Mouse (Mus musculus) embryonic facial prominence, embryonic 15.5 days (tissue): ENCODE results near the gene Necap1. TPM values are rescaled to one million over a fixed set of nuclear protein-coding genes. Genes with fewer than 3 reads are reported as not detected.

Experiments used
- ATAC-seq: fragments of 200-750 bp; cut with Nextera tagmentation; 2 replicates; pipeline ENCODE4 v1.8.0; 2017; ENCODE audit warnings: low read depth, moderate TSS enrichment; ENCODE audit not compliant: insufficient number of reproducible peaks, low FRiP score, low TSS enrichment
- H3K27ac ChIP-seq: fragments of 300-500 bp; sonication (generic); replicated peaks from 2 replicates; pipeline ENCODE4 v1.5.1; 2015; ENCODE audit warnings: mild to moderate bottlenecking, inconsistent platforms
- H3K27me3 ChIP-seq: fragments of 300-500 bp; sonication (generic); 2 replicates; pipeline ENCODE4 v1.6.1; 2015; ENCODE audit warnings: inconsistent platforms
- H3K36me3 ChIP-seq: fragments of 300-500 bp; sonication (generic); 2 replicates; pipeline ENCODE4 v1.6.1; 2015; ENCODE audit warnings: mild to moderate bottlenecking, inconsistent platforms
- H3K4me1 ChIP-seq: fragments of 300-500 bp; sonication (generic); 2 replicates; pipeline ENCODE4 v1.6.1; 2015; ENCODE audit warnings: inconsistent platforms
- H3K4me2 ChIP-seq: fragments of 300-500 bp; sonication (generic); replicated peaks from 2 replicates; pipeline ENCODE4 v1.6.1; 2015; ENCODE audit warnings: mild to moderate bottlenecking, inconsistent platforms
- H3K4me3 ChIP-seq: fragments of 300-500 bp; sonication (generic); replicated peaks from 2 replicates; pipeline ENCODE4 v1.5.1; 2015; ENCODE audit warnings: mild to moderate bottlenecking, inconsistent platforms
- H3K9ac ChIP-seq: fragments of 300-500 bp; sonication (generic); 2 replicates; pipeline ENCODE4 v1.6.1; 2015; ENCODE audit warnings: inconsistent platforms
- H3K9me3 ChIP-seq: fragments of 300-500 bp; sonication (generic); replicated peaks from 2 replicates; pipeline ENCODE4 v1.6.1; 2016; ENCODE audit warnings: inconsistent platforms
- whole genome bisulfite sequencing: fragments of 180-500 bp; shearing (Covaris S2); methylation state at CpG from one replicate; pipeline ENCODE4 v1.1.7; 2015; 5-methylcytosine and 5-hydroxymethylcytosine counted together
- polyA plus RNA-seq: library from polyadenylated mRNA; unstranded; fragments of >200 nt; fragmentation: Nextera tagmentation; extraction: Ambion mirVana; gene quantifications from 2 replicates; pipeline ENCODE4 v1.2.1, GENCODE M21; 2015

The Necap1 gene
- 54.5 and 57.0 TPM in 2 replicates for polyA plus RNA-seq

DNA sequence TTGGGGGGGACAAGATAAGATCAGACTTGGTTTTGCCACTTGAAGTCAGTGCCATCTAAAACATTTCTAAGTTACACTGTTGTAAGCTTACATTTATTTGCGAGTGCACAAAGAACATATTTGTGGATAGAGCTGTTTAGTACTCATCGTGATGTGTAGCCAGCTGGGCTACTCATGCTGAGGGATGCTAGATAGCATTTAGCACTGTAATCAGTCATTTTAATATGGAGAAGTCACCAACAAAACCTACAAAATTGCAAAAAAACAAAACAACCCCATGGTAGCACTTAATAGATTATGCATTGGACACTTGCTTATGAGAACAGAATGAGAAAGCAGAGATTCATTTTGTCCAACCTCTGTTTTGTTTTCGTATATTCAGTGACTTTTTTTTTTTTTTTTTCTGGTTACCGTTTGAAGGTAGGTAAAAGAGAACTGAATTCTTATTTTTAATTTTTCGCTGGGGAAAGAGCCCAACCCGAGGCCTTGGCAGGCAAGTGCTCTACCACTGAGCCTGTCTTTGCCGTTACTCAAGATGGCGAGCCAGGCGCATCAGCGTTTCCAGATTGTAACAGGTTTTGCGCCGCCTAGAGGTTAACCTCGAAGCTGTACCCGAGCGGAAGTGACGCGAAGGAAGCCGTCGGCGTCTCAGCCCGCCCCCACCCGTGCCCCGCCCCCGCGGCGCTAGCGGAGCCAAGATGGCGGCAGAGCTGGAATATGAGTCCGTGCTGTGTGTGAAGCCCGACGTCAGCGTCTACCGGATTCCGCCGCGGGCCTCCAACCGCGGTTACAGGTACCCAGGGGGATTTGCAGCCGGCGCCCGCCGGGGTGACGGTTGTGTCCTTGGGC lies at the start of gene Necap1:
Gene Necap1, plus strand, starts transcription at position 604 of the 849 bp plus-strand sequence.
- Histone ChIP-seq H3K4me3 (peak within 1 kb of the TSS; percentile 91), H3K36me3 (0 out of 2 replicates have a peak, but pooled peaks cover 6% of the 10 kb centered on the region), H3K9ac (peak within 1 kb of the TSS; percentile 89), H3K27ac (peak within 1 kb of the TSS; percentile 91), H3K4me2 (peak within 1 kb of the TSS; percentile 50), H3K27me3 (no peaks in the 10 kb centered on the region), H3K9me3 (no peaks in the 10 kb centered on the region), H3K4me1 (peaks cover 13% of the 10 kb centered on the region)
- peak; percentile 96 for ATAC-seq
- 6% methylated on average over 43 of the region's 43 CpGs for WGBS

DNA sequence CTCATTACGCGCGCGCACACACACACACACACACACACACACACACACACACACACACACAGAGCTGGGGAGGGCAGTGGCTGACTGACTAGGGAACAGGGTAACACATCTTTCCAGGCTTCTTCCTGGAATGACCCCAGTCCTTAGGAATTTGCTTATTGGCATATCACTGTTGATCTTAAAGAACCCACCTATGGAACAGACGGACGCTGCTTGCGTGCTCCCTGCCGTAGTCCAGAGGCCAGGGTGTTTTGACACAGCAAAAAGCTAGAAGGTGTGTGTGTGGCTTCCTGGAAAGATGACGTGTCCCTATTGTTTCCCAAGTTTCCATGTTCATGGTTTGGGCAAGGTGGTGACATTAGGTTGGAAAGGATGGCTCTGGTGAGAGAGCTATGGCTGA lies 49.1 kb upstream of the Necap1 start:
- Histone ChIP-seq H3K4me1 (peaks cover 51% of the 10 kb centered on the region), H3K36me3 (peaks cover 15% of the 10 kb centered on the region), H3K27ac (no peak overlapping the region), H3K27me3 (no peaks in the 10 kb centered on the region), H3K4me2 (no peak overlapping the region; the same call in 1 of the 2 replicates), H3K9me3 (no peaks in the 10 kb centered on the region), H3K9ac (no peak overlapping the region), H3K4me3 (no peak overlapping the region)
- no peak for ATAC-seq
- 83% methylated on average over 9 of the region's 9 CpGs for WGBS

DNA sequence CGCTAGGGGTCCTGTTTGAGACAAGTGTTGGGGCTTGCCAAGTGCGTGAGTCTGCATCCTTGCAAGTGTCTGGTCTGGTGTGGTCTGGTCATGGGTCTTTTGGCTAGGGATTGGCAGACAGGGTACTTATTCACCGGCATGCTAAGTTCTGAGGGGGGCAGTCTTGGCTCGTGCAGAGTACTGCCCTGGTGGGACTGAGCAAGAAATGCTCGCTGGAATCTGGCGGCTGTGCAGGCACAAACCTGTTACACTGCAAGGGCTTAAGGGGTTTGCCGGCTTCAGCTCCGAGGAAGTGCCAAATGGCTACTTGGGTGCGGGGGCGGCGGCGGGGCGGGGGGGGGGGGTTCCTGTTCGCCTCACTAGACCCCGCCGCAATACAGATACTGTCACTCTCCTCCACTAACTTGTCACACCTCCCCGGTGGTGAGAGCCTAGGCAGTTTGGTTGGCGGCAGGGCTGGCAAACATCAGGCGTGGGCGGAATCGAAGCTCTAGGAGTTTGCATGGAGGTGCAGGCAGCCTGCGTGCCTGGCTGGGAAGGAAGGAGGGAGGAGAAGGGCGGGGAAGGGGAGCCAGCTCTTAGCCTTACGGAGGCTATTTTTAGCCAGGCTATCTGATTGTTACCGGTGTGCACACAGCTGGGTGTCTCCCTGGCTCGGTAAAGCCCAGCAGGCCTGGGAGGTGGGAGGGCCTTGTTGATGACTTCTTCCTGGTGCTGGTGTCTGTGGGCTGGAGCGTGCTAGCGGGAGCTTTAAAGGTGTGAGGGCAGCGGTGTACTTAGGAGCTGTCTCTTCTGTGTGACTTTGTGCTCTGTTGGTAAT lies 48.1 kb upstream of the Necap1 start:
- 2% methylated on average over 29 of the region's 29 CpGs for WGBS
- ATAC-seq, result peak; percentile 74
- peak overlapping the region; percentile 79 for H3K27ac ChIP-seq

DNA sequence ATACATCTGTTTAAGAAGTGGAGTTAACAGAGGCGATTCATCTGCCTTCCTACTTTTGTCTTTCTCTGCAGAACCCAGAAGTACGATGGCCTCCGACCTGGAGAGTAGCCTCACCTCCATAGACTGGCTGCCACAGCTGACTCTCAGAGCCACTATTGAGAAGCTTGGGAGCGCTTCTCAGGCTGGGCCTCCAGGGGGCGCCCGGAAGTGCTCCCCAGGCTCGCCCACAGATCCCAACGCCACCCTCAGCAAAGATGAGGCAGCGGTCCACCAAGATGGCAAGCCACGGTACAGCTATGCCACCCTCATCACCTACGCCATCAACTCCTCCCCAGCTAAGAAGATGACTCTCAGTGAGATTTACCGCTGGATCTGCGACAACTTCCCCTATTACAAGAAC lies 46.2 kb upstream of the Necap1 start:
- no peak overlapping the region for H3K4me2 ChIP-seq
- no peaks in the 10 kb centered on the region for H3K9me3 ChIP-seq
- H3K27me3 ChIP-seq, result no peaks in the 10 kb centered on the region
- peaks cover 26% of the 10 kb centered on the region for H3K4me1 ChIP-seq
- ATAC-seq, result no peak
- 49% methylated on average over 13 of the region's 13 CpGs for WGBS
- no peak overlapping the region for H3K4me3 ChIP-seq
- peaks cover 39% of the 10 kb centered on the region for H3K36me3 ChIP-seq
- H3K27ac ChIP-seq, result no peak overlapping the region
- H3K9ac ChIP-seq, result no peak overlapping the region

More for the DNA sequence above, 48.1 kb upstream of the Necap1 start:
- Histone ChIP-seq H3K4me2 (peak overlapping the region; percentile 63), H3K27me3 (no peaks in the 10 kb centered on the region), H3K9me3 (no peaks in the 10 kb centered on the region), H3K4me1 (peaks cover 44% of the 10 kb centered on the region), H3K4me3 (peak overlapping the region; percentile 42), H3K36me3 (peaks cover 23% of the 10 kb centered on the region), H3K9ac (0 out of 2 replicates have a peak overlapping the region, but pooled peaks have one; percentile 9)

DNA sequence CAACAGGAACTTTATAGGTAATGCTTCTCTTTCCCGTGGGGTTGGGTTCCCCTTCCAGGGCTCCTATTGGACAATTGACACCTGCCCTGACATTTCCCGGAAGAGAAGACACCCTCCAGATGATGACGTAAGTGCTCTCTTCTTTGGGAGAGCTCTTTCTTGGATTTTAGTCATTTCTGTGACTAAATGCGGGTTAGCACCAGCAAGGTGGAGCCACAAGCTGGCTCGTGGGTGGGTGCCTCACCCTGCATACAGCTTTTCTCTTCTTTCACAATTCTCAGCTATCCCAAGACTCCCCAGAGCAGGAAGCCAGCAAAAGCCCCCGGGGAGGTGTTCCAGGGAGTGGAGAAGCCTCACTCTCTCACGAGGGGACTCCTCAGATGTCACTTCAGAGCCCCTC lies 41.4 kb upstream of the Necap1 start:
- Histone ChIP-seq H3K27me3 (no peaks in the 10 kb centered on the region), H3K4me3 (no peak overlapping the region)

DNA sequence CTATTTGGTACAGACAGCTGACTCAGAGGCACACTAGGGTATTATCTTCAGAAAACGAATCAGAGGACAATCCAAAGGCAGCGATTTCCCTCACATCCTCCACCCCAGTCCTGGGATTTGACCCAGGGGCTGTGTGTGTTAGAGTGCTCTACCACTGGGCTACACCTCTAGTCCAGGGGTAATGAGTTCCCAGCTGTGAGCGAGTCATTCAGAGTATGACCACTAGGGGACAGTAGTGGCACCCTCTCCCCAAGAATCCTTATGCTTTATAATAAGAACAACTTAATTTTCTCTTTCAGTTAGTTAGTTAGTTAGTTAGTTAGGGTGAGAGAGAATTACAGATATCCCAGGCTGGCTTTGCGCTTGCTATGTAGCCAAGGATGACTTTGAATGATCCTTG lies 39.9 kb upstream of the Necap1 start:
- ATAC-seq, result no peak
- no peaks in the 10 kb centered on the region for H3K27me3 ChIP-seq
- no peak overlapping the region for H3K9ac ChIP-seq
- H3K27ac ChIP-seq, result no peak overlapping the region
- WGBS, result 70% methylated on average over 4 of the region's 4 CpGs
- H3K4me3 ChIP-seq, result no peak overlapping the region
- peaks cover 88% of the 10 kb centered on the region for H3K36me3 ChIP-seq
- no peak overlapping the region for H3K4me2 ChIP-seq
- H3K9me3 ChIP-seq, result no peaks in the 10 kb centered on the region
- H3K4me1 ChIP-seq, result no peaks in the 10 kb centered on the region

More for the DNA sequence above, 41.4 kb upstream of the Necap1 start:
- H3K4me2 ChIP-seq, result no peak overlapping the region
- H3K4me1 ChIP-seq, result no peaks in the 10 kb centered on the region
- 71% methylated on average over 7 of the region's 7 CpGs for WGBS
- H3K36me3 ChIP-seq, result peaks cover 84% of the 10 kb centered on the region
- no peak for ATAC-seq
- no peak overlapping the region for H3K9ac ChIP-seq
- H3K27ac ChIP-seq, result no peak overlapping the region
- H3K9me3 ChIP-seq, result no peaks in the 10 kb centered on the region

DNA sequence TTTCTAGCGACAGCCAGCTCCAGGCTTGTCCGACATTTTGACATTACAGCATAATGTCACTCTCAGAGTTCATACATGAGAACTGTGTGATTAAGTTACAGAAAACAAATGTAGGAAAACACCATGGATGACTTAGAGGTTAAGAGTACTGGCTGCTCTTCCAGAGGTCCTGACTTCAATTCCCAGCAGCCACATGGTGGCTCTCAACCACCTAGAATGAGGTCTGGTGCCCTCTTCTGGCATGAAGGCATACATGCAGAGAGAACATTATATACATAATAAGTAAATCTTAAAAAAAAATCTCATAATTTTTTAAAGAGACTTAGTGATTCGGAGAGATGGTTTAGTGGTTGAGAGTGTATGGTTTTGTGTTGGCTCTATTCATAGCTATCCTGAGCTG lies 37.3 kb upstream of the Necap1 start:
- Histone ChIP-seq H3K4me2 (no peak overlapping the region), H3K4me1 (no peaks in the 10 kb centered on the region), H3K36me3 (peaks cover 96% of the 10 kb centered on the region), H3K4me3 (no peak overlapping the region), H3K9me3 (no peaks in the 10 kb centered on the region), H3K27me3 (no peaks in the 10 kb centered on the region), H3K27ac (no peak overlapping the region), H3K9ac (no peak overlapping the region)
- 96% methylated on average over 3 of the region's 3 CpGs for WGBS
- no peak for ATAC-seq

DNA sequence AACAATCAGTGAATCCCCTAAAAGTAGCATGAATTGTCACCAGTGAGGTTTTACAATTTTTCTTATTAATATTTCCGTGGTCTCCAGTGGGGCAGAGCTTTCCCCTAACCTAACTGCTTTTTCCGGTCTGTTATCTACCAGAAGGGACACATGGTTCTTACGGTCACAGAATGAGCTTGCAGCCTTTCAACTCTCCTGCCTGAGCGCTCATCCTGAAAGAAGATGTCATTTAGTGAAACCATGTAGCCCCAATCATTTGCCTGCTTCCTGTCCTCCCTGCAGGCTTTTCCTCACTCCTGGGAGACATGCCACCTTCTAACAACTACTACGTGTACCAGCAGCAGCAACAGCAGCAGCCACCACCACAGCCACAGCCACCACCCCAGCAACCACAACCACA lies 36.7 kb upstream of the Necap1 start:
- Histone ChIP-seq H3K4me2 (no peak overlapping the region), H3K4me3 (no peak overlapping the region), H3K4me1 (no peaks in the 10 kb centered on the region), H3K9me3 (no peaks in the 10 kb centered on the region), H3K9ac (no peak overlapping the region), H3K36me3 (peaks cover 91% of the 10 kb centered on the region), H3K27me3 (no peaks in the 10 kb centered on the region), H3K27ac (no peak overlapping the region)
- 91% methylated on average over 5 of the region's 5 CpGs for WGBS
- no peak for ATAC-seq

DNA sequence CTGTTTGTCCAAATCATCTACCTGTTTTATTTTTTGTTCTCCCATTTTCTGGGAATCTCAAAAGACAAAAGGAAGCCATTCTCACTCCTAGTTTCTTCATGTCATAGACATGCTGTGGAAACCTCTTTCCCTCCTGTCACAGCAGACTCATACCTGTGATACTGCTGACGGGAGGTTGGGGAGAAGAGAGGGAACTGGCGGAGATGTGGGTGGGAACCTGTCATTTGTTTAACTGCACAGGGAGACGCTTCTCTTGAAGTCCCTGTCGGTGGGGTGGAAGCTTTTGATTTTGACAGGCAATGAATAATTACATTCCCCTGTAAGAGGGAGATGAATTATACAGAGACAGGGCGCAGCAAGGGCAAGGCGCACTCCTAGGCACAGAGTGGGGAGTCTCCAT lies 30.5 kb upstream of the Necap1 start:
- Histone ChIP-seq H3K9ac (no peak overlapping the region), H3K9me3 (no peaks in the 10 kb centered on the region), H3K4me3 (no peak overlapping the region), H3K36me3 (peaks cover 63% of the 10 kb centered on the region), H3K4me2 (no peak overlapping the region), H3K27me3 (no peaks in the 10 kb centered on the region), H3K27ac (no peak overlapping the region), H3K4me1 (no peaks in the 10 kb centered on the region)
- 65% methylated on average over 6 of the region's 6 CpGs for WGBS
- no peak for ATAC-seq

DNA sequence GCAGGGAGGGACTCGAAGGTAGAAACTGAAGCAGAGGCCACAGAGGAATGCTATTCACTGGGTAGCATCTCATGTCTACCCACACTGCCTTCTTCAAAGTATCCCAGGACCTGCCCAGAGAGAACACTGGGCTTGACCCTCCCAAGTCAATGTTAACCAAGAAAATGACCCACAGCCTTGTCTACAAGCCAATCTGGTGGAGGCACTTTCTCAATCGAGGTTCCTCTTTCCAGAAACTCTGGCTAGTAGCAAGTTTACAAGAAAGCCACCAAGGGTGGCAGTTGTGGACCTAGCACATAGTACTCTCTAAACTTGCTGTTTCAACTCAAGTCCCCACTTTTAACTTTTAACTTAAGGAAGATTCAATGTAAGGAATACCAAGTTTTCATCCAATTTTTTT lies 21.6 kb upstream of the Necap1 start:
- no peaks in the 10 kb centered on the region for H3K4me1 ChIP-seq
- H3K4me2 ChIP-seq, result no peak overlapping the region
- no peaks in the 10 kb centered on the region for H3K9me3 ChIP-seq
- no peaks in the 10 kb centered on the region for H3K27me3 ChIP-seq
- WGBS, result 68% methylated on average over 2 of the region's 2 CpGs
- H3K36me3 ChIP-seq, result no peaks in the 10 kb centered on the region
- no peak overlapping the region for H3K9ac ChIP-seq
- H3K27ac ChIP-seq, result no peak overlapping the region
- no peak overlapping the region for H3K4me3 ChIP-seq
- ATAC-seq, result no peak

DNA sequence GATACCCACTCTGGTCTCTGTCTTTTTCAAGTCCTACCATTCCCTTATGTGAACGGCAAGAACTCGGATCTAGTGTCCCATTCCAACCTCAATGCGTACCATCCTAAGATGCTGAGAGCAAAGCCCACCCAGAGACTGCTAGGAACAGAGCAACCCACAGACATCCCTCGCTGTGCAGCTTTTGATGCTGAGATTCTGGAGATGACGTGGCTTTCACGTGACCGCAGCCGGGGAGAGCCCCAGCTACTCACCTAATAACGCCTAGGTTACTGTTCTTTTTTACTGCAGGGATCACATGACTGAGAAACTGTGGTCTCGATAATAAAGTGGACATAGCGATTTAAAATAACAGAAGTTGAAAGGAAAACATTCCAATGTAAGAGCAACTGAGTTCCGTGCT lies 19.7 kb upstream of the Necap1 start:
- H3K9ac ChIP-seq, result no peak overlapping the region
- no peak for ATAC-seq
- H3K4me1 ChIP-seq, result no peaks in the 10 kb centered on the region
- no peak overlapping the region for H3K4me2 ChIP-seq
- 82% methylated on average over 12 of the region's 12 CpGs for WGBS
- H3K27ac ChIP-seq, result no peak overlapping the region
- H3K9me3 ChIP-seq, result no peaks in the 10 kb centered on the region
- H3K4me3 ChIP-seq, result no peak overlapping the region
- no peaks in the 10 kb centered on the region for H3K36me3 ChIP-seq
- H3K27me3 ChIP-seq, result no peaks in the 10 kb centered on the region
